Mouse (Mus musculus): Measurements from ENCODE around the gene Gm3099.
"Not testable (repeated sequence)": the region's sequence is repeated elsewhere in the genome, so short reads cannot be mapped to it uniquely, and the experiment has no call there.

The Gm3099 gene

GRCm38 (mm10) chr14:3998094-3998493 lies at the start of gene Gm3099:
Gm3099 (plus strand) TSS chr14:3998394.
- not testable (repeated sequence) for DNase-seq (ENCODE audit: low read depth)

DNA sequence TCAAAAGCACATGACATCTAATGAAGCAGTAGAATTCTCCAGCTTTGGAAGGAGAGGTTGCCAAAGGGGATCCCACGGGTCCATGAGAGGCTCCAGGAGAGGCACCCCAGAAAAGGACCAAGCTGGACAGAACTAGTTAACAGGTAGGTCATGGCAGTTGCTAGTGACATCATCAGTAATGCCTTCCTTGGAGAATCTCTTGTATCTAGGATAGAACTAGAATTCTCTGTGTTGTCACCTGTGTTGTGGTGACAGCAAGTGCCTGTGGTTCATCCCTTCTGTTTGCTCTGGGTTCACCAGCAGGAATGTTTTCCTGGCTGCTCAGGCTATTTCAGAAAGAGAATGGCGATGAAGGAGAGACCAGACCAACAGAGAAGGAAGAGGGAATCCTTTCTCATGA lies 34.9 kb upstream of the Gm3099 start, which contains the start of gene Gm3095:
Gene Gm3095 (plus strand): TSS at position 301 of the 400 bp plus-strand sequence.
- DNase-seq (ENCODE audit: low read depth), result not testable (repeated sequence)

GRCm38 (mm10) chr14:4023641-4024040 lies 25.4 kb downstream of the Gm3099 start, which contains the start of gene Gm5796:
Gm5796 (plus strand) TSS chr14:4023941.
- not testable (repeated sequence) for DNase-seq (ENCODE audit: low read depth)

Measured in c-Kit-positive CD71-positive TER-119-negative erythroid progenitor cells, embryonic 14.5 days (primary cell).